Mouse (Mus musculus) thymus, adult 18-20 months (tissue): Measurements from ENCODE around the gene Igdcc3.

Experiments
- DNase-seq, 2 experiments: peaks; one replicate each; pipeline ENCODE4 v3.0.0; 2022; ENCODE audit warnings: mixed read lengths in 2 of 2

The Igdcc3 gene

DNA sequence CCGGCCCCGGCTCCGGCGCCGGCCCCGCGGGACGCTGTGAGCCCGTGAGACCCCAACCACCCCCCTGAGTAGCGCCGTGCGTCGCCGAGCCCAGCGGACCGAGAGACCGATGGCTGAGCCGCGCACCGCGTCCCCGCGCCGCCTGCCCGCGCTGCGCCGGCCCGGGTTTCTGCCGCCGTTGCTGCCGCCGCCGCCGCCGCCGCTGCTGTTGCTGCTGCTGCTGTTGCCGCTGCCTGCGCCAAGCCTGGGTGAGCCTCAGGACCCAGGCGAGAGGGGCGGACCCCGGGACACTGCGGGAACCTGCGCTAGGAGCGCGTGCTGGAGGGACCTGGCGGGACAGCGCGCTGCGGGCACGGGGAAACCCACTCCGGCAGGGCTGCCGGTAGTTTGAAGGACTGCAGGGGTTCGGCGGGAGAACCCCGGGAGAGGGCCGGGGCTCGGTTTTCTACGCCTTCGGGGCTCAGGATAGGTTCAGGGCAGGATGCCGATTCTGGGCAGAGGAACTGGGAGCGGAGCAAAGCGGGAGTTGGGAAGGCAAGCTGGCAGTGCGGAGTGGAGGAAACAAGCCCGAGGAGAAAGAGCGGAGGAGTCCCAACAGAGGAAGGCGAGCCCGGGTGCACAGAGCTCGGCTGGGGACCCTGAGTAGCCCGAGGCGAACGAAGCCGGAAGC lies 452 bp downstream of the Igdcc3 start:
- no peak for DNase-seq

DNA sequence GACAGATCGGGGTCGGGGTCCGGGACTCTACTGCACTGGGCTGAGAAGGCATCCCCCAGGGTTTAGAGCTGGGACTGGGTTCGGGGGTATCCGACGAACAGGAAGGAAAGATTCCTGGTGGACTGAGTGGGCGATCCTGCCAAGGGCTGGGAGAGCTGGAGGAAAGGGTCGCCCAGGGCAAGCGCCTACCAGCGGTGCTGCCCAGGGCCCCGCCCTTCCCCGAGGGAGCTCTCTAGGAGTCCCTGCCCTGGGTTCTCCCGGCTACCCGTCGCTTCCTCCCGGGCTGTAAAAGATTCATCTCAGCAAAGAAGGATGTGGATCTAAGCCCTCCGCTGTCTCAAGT lies 958 bp downstream of the Igdcc3 start:
- DNase-seq, result no peak

DNA sequence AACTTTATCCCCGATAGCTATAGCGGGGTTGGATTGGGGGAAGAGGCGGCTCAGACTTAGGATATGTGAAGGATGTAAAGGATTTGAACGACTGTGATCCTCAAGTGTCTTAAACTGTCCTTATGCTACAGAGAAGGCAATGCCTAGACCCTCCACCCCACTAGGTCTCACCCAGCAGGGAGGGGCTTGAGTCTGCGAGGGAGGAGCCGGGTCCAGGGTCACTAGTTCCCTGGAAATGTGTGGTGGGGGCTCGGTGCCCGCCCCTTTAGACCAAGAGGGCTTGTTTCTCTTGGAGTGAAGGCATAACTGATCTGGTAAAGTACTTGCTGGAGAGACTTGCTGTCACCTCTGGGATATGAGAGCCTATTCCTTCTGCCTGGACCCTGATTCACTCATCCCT lies 1.4 kb downstream of the Igdcc3 start:
- no peak for DNase-seq

DNA sequence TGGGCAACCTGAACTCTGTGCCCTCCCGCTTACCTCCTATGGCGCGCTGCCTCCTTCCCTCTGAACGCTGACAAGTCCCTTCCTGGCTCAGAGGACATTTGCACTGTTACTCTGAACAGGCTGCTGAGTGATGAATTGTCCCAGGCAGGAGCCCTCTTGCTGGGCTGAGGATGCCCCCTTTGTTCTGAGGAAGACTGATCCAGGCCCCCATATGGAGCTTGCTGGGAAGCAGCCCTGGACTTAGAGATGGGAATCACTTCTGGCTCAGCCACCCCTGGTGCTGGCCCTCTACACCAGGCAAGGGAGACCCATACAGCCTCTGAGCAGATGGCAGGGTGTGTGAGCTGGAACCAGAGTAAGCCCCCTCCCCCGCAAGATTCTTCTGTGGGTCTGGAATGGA lies 5.0 kb downstream of the Igdcc3 start:
- DNase-seq, result no peak

DNA sequence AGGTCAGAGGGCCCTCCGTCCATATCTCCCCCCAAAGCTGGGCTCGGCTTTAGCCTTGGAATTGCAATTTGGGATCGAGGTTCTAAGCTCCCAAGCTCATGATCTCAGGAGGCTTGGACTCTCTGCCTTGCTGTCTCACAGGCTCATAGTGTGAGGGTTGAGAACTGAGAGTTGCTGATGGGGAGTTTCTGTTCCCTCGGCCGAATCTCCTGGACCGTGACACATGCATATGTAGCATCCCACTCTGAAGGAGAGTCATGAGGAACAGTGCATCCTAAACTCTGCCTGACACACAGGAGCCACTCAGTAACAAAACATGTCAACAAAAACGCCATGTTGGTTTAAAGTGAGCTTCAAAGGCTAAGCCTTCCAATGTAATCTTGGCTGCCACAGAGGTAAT lies 7.5 kb downstream of the Igdcc3 start:
- DNase-seq, result no peak

DNA sequence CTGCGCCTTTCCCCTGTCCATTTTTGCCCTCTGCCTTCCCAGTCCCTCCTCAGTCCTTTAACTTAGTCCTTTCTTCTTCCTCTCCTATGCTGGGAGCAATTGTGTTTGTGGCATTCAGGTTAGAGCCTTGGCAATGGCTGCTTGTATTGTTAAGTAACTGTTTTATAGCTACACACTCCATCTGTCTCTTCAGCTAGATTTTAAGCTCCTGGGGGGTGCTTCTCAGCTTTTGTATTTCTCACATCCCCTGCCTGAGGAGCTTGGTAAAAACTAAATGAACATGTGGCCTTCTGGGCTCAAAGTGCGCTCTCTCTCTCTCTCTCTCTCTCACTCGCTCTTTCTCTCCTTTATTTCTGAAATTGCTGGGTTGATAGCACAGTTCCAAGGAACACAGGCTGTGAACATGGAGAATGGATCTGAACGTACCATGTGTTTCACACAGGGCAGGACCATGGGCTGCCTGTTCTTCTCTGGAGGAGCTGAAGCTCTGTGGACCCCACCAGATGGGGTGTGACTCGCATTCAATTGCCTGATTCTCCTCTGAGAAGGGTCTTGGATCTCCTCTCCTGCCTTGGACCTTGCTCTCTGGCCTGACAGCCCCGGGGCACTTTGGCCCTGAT lies 11.8 kb downstream of the Igdcc3 start:
- no peak for DNase-seq

DNA sequence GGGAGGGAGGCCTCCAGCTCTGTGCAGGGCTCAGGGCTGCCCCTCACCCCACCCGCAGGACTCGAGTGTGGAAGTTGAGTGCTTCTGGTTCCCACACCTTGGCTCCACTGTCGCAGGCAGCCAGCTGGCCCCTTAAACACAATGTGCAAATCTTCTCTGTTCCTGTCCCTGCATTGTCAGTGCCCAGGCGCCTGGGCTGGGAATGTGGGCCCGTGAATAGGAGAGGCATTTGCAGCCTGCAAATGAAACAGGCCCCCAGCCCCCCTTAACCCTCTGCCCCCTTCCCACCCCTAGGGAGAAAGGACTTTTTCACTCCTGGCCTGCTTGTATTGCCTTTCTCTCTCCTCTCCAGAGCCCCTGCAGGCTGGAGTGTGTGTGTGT lies 12.3 kb downstream of the Igdcc3 start:
- no peak for DNase-seq

DNA sequence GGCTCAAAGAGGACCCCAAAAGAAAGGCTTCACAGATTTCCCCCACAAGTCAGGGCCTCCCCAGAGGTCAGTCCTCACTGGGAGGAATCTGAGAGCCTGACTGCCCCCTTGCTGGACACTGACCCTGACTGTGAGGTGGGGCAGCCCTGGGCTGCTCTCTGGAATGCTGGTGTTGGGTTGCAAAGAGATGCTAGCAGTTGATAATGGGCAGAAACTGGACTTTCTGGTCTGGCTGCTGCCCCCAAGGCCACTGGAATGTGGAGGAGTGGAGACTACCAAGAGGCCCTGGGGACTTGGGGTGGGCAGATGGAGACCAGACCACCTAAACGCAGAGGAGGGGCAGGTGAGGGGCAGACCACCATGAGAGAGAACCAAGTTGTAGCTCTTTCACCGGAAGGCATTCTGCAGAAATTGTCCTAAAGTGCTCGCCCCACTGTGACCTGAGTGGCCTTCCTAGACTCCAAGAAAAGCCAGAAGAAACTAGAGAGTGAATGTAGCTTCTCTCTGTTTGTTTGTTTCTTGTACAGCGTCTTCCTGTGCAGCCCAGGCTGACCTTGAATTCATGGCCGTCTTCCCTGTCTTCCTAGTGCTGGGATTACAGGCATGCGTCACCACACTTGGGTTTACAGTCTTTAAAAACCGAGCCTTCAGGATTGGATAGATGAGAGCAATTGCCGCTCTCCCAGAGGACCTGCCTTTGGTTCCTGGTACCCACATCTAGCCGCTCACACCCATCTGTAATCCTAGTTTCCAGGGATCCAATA lies 13.9 kb downstream of the Igdcc3 start:
- no peak for DNase-seq

DNA sequence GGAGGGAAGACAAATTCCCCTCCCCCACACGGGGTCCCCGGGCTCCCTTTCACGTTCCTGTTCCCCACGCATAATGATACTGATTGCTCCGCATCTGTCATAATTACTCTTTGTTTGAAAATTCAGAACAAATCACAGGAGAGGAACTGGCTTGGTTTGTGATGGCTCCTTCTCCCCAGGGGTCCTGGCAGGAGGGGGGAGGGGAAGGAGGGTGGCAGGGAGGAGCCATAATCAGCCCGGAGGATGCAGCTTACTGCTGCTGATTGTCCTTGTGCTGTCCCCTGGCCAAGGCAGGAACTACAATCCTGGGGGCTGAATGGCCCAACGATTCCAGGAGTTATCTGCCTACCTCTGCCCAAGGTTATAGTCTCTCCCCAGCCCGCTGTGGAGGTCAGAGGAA lies 15.6 kb downstream of the Igdcc3 start:
- no peak for DNase-seq

DNA sequence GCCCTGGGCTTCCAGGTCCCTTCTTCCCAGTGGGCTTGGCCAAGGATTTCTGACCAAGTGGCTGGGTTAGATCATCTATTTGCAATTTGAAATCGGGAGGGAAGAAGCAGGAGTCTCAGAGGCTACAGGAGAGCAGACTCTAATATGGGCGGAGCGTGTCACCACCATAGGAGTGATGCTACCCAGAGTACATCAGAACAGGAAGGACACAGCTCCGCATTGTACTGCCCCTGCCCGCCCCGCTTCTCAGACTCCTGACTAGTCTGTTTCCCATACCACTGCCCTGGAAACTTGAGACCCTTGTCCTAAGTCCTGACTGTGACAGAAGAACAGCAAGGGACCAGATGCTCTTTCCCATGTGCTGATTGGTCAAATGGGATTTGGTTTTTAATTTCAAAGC lies 16.6 kb downstream of the Igdcc3 start:
- DNase-seq, result no peak

DNA sequence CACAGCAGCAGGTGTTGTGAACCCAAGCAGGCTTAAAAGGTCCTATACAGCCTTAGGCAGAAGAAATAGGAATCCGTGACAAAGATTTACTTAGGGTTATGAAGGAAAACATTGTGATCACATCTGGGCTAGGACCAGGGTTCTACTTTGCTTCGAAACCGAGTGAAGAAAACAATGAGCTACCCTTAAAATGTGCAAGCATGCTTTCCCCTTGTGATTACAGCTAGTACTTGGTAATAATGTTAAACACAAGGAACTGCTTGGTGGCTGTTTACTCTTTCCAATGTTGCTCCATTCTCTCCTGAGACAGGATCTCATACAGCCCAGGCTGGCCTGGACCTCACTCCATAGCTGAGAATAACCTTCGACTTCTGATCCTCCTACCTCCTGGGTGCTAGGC lies 20.2 kb downstream of the Igdcc3 start:
- DNase-seq, result no peak

DNA sequence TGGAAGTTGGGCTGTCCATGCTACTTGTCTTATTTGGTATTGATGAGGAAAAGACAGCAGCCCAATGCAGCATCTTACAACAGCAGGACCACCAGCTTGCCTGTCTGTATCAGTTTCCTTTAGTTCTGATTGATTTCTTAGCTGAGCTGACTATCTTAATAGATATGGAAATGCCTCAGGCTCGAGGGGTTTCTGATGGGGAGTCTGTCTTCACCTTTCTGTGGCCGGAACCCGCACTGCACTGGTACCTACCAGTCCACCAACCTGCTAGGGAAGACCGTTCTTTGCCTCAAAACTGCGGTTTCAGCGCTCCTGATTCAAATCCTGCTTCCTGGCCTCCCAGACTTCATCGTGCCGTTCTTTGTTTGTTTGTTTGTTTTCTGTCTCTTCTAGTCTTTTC lies 20.9 kb downstream of the Igdcc3 start:
- DNase-seq, result no peak

DNA sequence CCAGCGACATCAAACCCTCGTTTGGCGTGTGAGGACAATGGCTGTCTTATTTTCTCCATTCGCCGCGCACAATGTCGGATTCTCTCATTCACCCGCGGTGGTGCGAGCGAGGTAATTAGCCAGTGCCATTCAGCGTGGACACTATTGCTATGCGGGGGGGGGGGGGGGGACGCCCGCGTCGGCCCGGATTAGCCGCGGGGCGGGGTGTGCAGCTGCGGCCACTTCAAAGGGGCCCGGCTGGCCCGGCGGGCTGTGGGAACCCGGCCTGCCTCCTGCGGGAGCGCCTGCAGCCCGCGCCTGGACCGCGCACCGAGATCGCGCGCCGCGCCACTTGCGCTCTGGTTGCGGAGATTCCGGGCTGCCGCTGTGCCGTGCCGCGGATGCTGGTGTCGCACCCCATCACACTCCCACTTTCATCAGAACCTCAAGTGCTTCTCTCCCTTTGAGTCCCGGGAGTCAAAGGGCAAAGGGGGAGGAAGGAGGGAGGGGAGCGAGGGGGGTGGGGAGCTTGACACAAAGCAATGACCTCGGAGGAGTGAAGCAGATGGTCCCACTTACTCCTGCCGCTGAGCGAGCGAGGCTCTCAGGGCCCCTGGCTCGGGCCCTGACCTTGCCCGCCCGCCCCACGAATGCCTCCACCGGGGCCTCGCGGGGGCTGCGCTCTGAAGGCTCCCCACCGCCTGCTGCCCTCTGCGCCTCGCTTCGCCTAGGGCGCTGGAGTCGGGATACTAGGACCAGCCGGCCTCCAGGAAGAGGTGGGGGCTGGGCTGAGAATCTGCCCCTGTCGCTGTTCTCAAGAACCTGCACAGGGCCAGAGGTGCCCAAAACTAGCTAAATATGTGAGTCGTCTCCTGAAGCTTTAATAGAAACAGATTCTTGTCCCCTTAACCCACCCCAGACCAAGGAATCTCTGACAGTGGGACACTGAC lies 22.0 kb downstream of the Igdcc3 start:
- DNase-seq, result no peak

DNA sequence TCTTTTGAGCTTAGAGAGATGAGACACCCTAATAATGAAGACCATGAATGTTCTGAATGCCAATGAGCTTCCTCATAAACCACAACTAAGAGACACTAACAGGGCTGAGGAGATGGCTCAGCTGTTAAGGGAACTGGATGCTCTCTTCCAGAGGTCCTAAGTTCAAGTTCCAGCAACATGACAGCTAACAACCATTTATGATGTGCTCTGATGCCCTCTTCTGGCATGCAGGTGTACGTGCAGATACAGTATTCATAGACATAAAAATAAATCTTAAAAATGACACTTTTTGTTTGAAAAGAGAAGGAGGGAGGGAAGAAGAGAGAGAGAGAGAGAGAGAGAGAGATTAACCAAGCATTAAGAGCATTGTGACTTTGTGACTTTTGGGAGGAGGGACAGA lies 23.9 kb downstream of the Igdcc3 start:
- DNase-seq, result no peak

DNA sequence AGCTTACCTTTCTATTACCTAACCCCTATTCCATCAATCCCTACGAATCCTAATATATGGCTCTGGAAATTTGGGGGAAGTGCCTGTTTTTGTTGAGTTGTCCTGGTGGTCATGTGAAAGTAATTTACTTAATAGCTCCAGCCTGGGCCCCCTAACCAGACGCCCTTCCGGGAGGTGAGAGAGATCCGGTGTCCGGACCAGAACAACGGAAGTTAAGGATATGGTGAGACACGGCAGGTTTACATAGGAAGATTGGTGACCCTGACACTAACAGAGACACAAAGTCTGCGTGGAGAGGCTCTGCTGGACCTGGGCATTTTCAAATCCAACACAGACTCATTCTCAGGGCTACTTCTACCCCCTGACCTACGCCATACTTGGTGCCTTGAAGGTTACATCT lies 25.4 kb downstream of the Igdcc3 start:
- no peak for DNase-seq

DNA sequence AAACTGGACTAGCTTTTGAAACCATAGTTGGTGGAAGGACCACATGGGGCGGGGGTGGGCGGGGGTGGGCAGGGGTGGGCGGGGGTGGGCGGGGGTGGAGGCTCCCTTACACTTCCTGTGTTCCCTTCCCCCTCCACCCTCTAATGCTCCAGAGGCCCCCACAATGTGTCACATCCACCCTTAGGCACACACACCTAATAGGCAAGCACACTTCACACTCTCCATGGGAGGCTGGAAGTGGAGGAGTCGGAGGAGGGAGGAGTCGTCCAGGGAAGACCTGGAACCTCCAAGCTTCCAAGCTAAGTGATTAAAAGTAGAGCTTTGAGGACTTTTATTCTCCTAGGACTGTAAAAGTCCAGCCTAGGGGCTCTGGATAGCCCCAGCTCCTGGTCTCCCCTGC lies 27.5 kb downstream of the Igdcc3 start:
- no peak for DNase-seq

DNA sequence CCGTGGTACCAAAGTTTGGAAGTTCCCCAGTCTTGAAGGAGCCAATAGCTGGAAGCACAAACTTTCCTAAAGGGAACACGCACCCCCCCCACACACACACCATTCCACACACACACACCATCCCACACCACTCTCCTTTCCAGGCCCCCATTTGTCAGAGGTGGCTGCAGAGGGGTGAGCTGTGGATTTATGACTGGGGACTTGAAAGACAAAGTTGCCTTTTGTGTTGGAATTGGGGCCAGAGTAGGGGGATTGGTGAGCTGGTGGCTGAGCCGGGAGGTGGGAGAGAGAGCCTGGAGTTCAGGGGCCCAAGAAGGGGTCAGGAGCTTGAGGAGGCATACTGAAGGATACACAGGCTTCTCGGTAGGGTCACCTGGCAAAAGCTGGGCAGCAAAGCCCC lies 28.0 kb downstream of the Igdcc3 start:
- DNase-seq, result no peak

DNA sequence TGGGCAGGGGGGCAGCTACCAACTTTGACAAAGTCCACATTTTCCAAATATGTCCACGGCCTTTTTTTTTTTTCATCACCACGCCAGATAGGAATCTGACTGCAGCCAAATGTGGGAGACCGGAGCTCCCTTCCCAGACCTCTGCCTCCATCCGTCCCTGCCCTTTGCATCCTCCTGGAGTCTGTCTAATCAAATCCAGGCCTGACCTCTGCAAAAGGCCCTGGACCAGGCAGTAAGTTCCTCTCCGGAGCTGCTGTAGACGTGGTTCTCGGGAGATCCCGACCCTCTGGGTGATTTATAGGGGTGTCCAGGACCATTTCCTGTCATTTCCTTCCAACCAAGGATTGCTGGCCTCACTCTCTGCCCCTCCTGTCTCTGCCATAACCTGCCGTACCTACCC lies 31.7 kb downstream of the Igdcc3 start:
- no peak for DNase-seq

DNA sequence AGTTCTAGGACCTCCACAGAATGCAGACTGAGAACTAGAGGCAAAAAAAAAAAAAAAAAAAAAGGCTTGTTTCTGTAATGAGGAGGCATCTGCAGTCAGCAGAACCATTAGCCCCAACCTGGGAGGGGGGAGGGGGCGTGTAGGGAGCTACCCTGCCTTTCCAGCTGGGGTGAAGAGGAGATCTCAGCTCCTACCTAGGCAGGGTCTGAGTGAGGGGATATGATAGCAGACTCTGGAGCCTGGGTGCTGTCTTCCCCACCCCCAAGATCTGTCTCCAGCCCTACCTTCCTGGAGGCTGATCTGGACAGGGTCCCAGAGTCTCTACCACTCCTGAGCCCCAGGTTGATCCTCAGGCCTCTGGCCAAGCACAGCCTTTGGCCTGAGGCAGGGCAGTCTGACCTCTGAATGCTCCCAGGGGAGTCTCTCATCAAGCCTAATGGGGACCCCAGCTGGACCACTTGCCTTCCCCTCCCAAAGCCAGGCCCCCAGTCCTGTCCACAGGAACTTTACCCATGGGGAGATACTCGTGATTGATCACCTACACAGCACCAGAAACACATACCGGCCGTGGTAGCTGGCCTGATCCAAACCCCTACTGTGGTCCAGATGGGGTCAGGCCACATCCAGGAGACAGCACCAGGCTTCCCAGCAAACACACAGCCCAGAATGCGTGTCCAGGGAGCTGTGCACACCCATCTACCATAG lies 34.4 kb downstream of the Igdcc3 start:
- no peak for DNase-seq

DNA sequence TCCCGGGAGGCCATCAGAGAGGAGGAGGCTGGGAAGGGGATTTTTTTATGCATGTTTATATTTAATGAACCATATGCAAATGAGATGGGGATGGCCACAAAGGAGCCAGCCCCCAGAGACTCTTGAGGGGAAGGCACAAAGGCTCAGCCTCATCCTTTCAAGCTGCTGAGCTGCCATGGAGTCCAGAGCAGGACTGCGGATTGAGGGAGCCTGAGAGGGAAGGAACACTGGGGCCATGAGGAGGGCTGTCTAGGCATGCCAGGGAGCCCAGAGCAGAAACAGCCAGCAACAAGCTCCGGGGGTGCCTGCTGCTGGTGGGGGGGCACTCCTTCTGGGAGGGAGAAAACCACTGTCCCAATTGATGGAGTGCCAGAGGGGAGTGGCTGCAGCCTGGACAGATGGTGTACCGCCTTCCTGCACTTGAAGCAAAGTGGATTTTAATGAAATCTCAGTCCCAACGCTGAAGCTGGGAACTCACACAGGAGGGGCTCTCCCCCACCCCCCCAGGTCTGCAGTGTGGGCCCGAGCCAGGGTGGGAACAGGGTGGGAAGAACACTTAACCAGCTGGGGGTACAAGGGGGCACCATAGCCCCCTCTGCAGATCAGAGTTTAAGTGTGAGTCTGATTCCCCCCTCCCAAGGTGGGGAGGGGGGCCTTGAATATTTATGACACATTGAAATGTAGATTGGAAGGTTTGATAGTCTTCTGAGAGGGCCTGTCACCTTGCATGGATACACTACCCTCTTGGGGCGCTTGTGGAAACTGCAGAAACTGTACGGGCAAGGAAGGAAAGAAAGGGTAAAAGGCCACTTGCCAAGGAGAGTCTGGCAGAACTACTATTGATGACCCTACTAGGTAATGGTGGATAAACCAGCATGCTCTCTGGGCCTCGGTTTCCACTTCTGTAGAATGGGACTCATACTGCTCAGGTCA lies 35.2 kb downstream of the Igdcc3 start:
- DNase-seq, result no peak

DNA sequence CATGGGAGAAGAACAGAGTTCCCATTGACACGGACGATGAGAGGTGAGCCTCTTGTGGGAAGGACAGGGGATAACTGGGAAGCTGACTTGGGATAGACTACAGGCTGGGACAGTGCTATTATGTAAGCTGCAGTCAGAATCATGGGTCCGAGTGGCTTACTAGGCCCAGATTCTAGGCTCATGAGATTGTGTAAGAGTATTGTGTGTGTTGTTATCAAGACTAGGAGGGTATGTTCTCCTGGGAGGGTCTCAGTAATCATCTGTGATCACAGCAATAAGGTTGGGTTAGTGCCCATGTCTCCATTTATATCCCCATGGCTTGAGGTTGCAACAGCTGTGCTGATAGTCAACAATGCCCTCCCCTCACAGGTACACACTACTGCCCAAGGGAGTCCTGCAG lies 36.5 kb downstream of the Igdcc3 start:
- no peak for DNase-seq

DNA sequence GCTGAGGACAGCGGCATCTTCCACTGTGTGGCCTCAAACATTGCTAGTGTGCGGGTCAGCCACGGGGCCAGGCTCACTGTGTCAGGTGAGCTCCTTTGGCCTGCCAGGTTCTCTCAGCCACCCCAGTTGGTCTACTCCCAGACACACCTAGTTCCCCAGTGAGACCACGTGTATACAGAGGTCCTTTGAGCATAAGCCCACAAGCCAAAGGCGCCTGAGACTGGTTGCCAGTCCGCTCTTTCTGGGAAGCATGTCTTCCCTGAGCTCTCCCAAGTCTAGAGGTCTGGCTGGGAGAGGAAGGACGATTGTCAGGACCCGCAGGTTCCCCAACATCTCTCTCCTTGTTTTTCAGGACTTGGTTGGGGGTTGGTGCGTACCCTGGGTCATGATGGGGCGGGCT lies 36.9 kb downstream of the Igdcc3 start:
- no peak for DNase-seq
